Mouse (Mus musculus) erythroblast, embryonic 14.5 days (primary cell): ENCODE measurements around the gene Naa20.

ENCODE experiments used
- GATA1 ChIP-seq: IDR thresholded peaks from 2 replicates; pipeline ENCODE4 v1.6.1; 2012; ENCODE audit warnings: low read length, inconsistent platforms, mixed read lengths
- TAL1 ChIP-seq: IDR thresholded peaks from 3 replicates; pipeline ENCODE4 v1.6.1; 2012; ENCODE audit warnings: low read length, inconsistent platforms, mixed read lengths

GRCm38 (mm10) chr2:145882398-145882797 is 19.5 kb upstream of the Naa20 start:
- TF ChIP-seq GATA1 (no peak), TAL1 (no peak)
